Mouse (Mus musculus) hindbrain, postnatal 0 days (tissue): Measurements from ENCODE around the gene Sec31b. TPM values are rescaled to one million over a fixed set of nuclear protein-coding genes. Genes with fewer than 3 reads are reported as not detected.

Experiments
- ATAC-seq: fragments of 200-750 bp; cut with Nextera tagmentation; 2 replicates; pipeline ENCODE4 v1.8.0; 2017; ENCODE audit warnings: mild to moderate bottlenecking, moderate TSS enrichment, moderate library complexity
- DNase-seq: peaks from one replicate; pipeline ENCODE4 v3.0.0-alpha.2; 2015; ENCODE audit warnings: low spot score
- H3K27ac ChIP-seq: fragments of 300-500 bp; sonication (generic); 2 replicates; pipeline ENCODE4 v1.5.1; 2014; ENCODE audit warnings: mild to moderate bottlenecking
- H3K27me3 ChIP-seq: fragments of 300-500 bp; sonication (generic); 2 replicates; pipeline ENCODE4 v1.6.1; 2014; ENCODE audit warnings: low read length, mixed read lengths; ENCODE audit not compliant: insufficient read depth
- H3K36me3 ChIP-seq: fragments of 300-500 bp; sonication (generic); 2 replicates; pipeline ENCODE4 v1.6.1; 2014; ENCODE audit warnings: low read length, mixed read lengths; ENCODE audit not compliant: insufficient read depth
- H3K4me1 ChIP-seq: fragments of 300-500 bp; sonication (generic); 2 replicates; pipeline ENCODE4 v1.6.1; 2014; ENCODE audit warnings: antibody characterized with exemption, low read length, mixed read lengths; ENCODE audit not compliant: insufficient read depth
- H3K4me2 ChIP-seq: fragments of 300-500 bp; sonication (generic); 2 replicates; pipeline ENCODE4 v1.6.1; 2014; ENCODE audit warnings: low read depth, mild to moderate bottlenecking, low read length, moderate library complexity, mixed read lengths
- H3K4me3 ChIP-seq: fragments of 300-500 bp; sonication (generic); 2 replicates; pipeline ENCODE4 v1.5.1; 2014; ENCODE audit warnings: low read length
- H3K9ac ChIP-seq: fragments of 300-500 bp; sonication (generic); replicated peaks from 2 replicates; pipeline ENCODE4 v1.6.1; 2014; ENCODE audit warnings: mild to moderate bottlenecking, low read length, moderate library complexity, mixed read lengths
- H3K9me3 ChIP-seq: fragments of 300-500 bp; sonication (generic); 2 replicates; pipeline ENCODE4 v1.6.1; 2016; ENCODE audit warnings: low read length, mixed read lengths
- CTCF ChIP-seq: IDR thresholded peaks from 2 replicates; pipeline ENCODE4 v1.5.1; 2016; ENCODE audit warnings: antibody characterized with exemption, control low read depth, low read depth
- WGBS: fragments of 180-500 bp; shearing (Covaris S2); extraction: QIAGEN DNeasy Blood & Tissue Kit; methylation state at CpG from one replicate; pipeline ENCODE4 v1.1.7; 2014; 5-methylcytosine and 5-hydroxymethylcytosine counted together
- polyA plus RNA-seq: library from polyadenylated mRNA; unstranded; fragments of >200 nt; fragmentation: Nextera tagmentation; extraction: Ambion mirVana; gene quantifications from 2 replicates; pipeline ENCODE4 v1.2.1, GENCODE M21; 2015
- total RNA-seq: library from RNA; depleted of rRNA; stranded (reverse); fragments of >200 nt; gene quantifications from 2 replicates; pipeline ENCODE4 v1.2.3, GENCODE M21; 2014

Sec31b gene
- total and polyA plus RNA-seq, 2 experiments from 2014 or later, result 0.33 to 0.63 TPM

- no peak overlapping the region for H3K4me3 ChIP-seq
- peaks cover 4% of the 10 kb centered on the region for H3K4me1 ChIP-seq
- H3K27ac ChIP-seq, result no peak overlapping the region
- peak; percentile 33; the same call in 1 of the 2 replicates for ATAC-seq
- H3K9ac ChIP-seq, result no peak overlapping the region
- 11% methylated on average over 14 of the region's 14 CpGs for whole genome bisulfite sequencing
- H3K4me2 ChIP-seq, result 0 out of 2 replicates have a peak overlapping the region, but pooled peaks have one; percentile 5
- TF ChIP-seq CTCF, result peak; percentile 25; the same call in 1 of the 2 replicates
- DNase-seq, result peak; percentile 47
- peaks cover 69% of the 10 kb centered on the region for H3K27me3 ChIP-seq
- H3K36me3 ChIP-seq, result no peaks in the 10 kb centered on the region
- H3K9me3 ChIP-seq, result no peaks in the 10 kb centered on the region
Measured at GRCm38 (mm10) chr19:44514521-44515451, 30.9 kb downstream of the Sec31b start.

GRCm38 (mm10) chr19:44513921-44514482 lies 31.7 kb downstream of the Sec31b start:
- WGBS, result 12% methylated on average over 7 of the region's 7 CpGs
- Histone ChIP-seq H3K27ac (no peak overlapping the region), H3K9ac (no peak overlapping the region), H3K4me1 (peaks cover 4% of the 10 kb centered on the region), H3K4me3 (no peak overlapping the region), H3K27me3 (peaks cover 75% of the 10 kb centered on the region), H3K4me2 (no peak overlapping the region), H3K36me3 (no peaks in the 10 kb centered on the region), H3K9me3 (no peaks in the 10 kb centered on the region)
- no peak for ATAC-seq
- no peak for TF ChIP-seq CTCF
- DNase-seq, result no peak

GRCm38 (mm10) chr19:44513054-44513833 lies 32.4 kb downstream of the Sec31b start:
- DNase-seq, result peak; percentile 14
- no peak for ATAC-seq
- Histone ChIP-seq H3K27me3 (peaks cover 73% of the 10 kb centered on the region), H3K36me3 (no peaks in the 10 kb centered on the region), H3K4me3 (no peak overlapping the region), H3K9ac (no peak overlapping the region), H3K4me1 (peaks cover 4% of the 10 kb centered on the region), H3K27ac (no peak overlapping the region), H3K9me3 (no peaks in the 10 kb centered on the region), H3K4me2 (no peak overlapping the region)
- 20% methylated on average over 11 of the region's 11 CpGs for WGBS
- TF ChIP-seq CTCF, result no peak

GRCm38 (mm10) chr19:44512601-44513000 lies 33.1 kb downstream of the Sec31b start:
- H3K9ac ChIP-seq, result no peak overlapping the region
- peaks cover 72% of the 10 kb centered on the region for H3K27me3 ChIP-seq
- no peaks in the 10 kb centered on the region for H3K36me3 ChIP-seq
- H3K4me1 ChIP-seq, result peaks cover 4% of the 10 kb centered on the region
- 29% methylated on average over 5 of the region's 5 CpGs for WGBS
- ATAC-seq (no peak), DNase-seq (no peak)
- H3K9me3 ChIP-seq, result no peaks in the 10 kb centered on the region
- no peak overlapping the region for H3K4me3 ChIP-seq
- H3K4me2 ChIP-seq, result no peak overlapping the region
- TF ChIP-seq CTCF, result no peak
- H3K27ac ChIP-seq, result no peak overlapping the region

- Histone ChIP-seq H3K9me3 (no peaks in the 10 kb centered on the region), H3K4me1 (peaks cover 4% of the 10 kb centered on the region), H3K4me3 (peak overlapping the region; percentile 45), H3K27me3 (peaks cover 70% of the 10 kb centered on the region), H3K4me2 (peak overlapping the region; percentile 76), H3K9ac (peak overlapping the region; percentile 2), H3K36me3 (no peaks in the 10 kb centered on the region), H3K27ac (no peak overlapping the region)
- 2% methylated on average over 66 of the region's 66 CpGs for WGBS
- DNase-seq, result peak; percentile 71
- ATAC-seq, result peak; percentile 51; the same call in 1 of the 2 replicates
- peak; percentile 37 for TF ChIP-seq CTCF
Measured at GRCm38 (mm10) chr19:44511451-44512231, 34.0 kb downstream of the Sec31b start.
